Mouse (Mus musculus) embryonic facial prominence, embryonic 11.5 days (tissue): Measurements from ENCODE around the gene Arrdc4. TPM values are rescaled to one million over a fixed set of nuclear protein-coding genes. Genes with fewer than 3 reads are reported as not detected.
A peak's percentile ranks its signal among the peaks of the same experiment; 100 is the strongest.

ENCODE experiments used
- ATAC-seq: fragments of 200-750 bp; cut with Nextera tagmentation; replicated peaks from 2 replicates; pipeline ENCODE4 v1.8.0; 2017; ENCODE audit warnings: low read depth; ENCODE audit not compliant: insufficient number of reproducible peaks, low FRiP score, low TSS enrichment
- DNase-seq: peaks from one replicate; pipeline ENCODE4 v3.0.0-alpha.2; 2015; ENCODE audit warnings: low spot score
- H3K27ac ChIP-seq: fragments of 300-500 bp; sonication (generic); replicated peaks from 2 replicates; pipeline ENCODE4 v1.5.1; 2014; ENCODE audit warnings: mild to moderate bottlenecking, low read depth, low read length, control low read depth
- H3K27me3 ChIP-seq: fragments of 300-500 bp; sonication (generic); 2 replicates; pipeline ENCODE4 v1.6.1; 2014; ENCODE audit warnings: mild to moderate bottlenecking, low read length, moderate library complexity, mixed read lengths; ENCODE audit not compliant: control insufficient read depth, insufficient read depth
- H3K36me3 ChIP-seq: fragments of 300-500 bp; sonication (generic); replicated peaks from 2 replicates; pipeline ENCODE4 v1.6.1; 2014; ENCODE audit warnings: low read depth, mild to moderate bottlenecking, low read length, moderate library complexity, mixed read lengths; ENCODE audit not compliant: control insufficient read depth, insufficient read depth
- H3K4me1 ChIP-seq: fragments of 300-500 bp; sonication (generic); 2 replicates; pipeline ENCODE4 v1.6.1; 2014; ENCODE audit warnings: low read length, mixed read lengths; ENCODE audit not compliant: control insufficient read depth, insufficient read depth
- H3K4me2 ChIP-seq: fragments of 300-500 bp; sonication (generic); 2 replicates; pipeline ENCODE4 v1.6.1; 2014; ENCODE audit warnings: low read depth, mild to moderate bottlenecking, control low read depth, low read length, moderate library complexity
- H3K4me3 ChIP-seq: fragments of 300-500 bp; sonication (generic); 2 replicates; pipeline ENCODE4 v1.5.1; 2014; ENCODE audit warnings: low read depth, low read length, control low read depth
- H3K9ac ChIP-seq: fragments of 300-500 bp; sonication (generic); replicated peaks from 2 replicates; pipeline ENCODE4 v1.6.1; 2014; ENCODE audit warnings: mild to moderate bottlenecking, control low read depth, low read length
- H3K9me3 ChIP-seq: fragments of 300-500 bp; sonication (generic); replicated peaks from 2 replicates; pipeline ENCODE4 v1.6.1; 2016; ENCODE audit warnings: mild to moderate bottlenecking, low read length, inconsistent platforms, mixed read lengths; ENCODE audit not compliant: control insufficient read depth
- WGBS: fragments of 180-500 bp; shearing (Covaris S2); extraction: QIAGEN DNeasy Blood & Tissue Kit; methylation state at CpG from one replicate; pipeline ENCODE4 v1.1.7; 2014; 5-methylcytosine and 5-hydroxymethylcytosine counted together
- polyA plus RNA-seq: library from polyadenylated mRNA; unstranded; fragments of >200 nt; fragmentation: Nextera tagmentation; extraction: Ambion mirVana; gene quantifications from 2 replicates; pipeline ENCODE4 v1.2.1, GENCODE M21; 2014

Arrdc4 gene
- polyA plus RNA-seq, 1 experiment from 2014 or later, result 21.1 TPM

GRCm38 (mm10) chr7:68724711-68725110 lies 24.3 kb downstream of the Arrdc4 start:
- 84% methylated on average over 7 of the region's 7 CpGs for WGBS
- ATAC-seq, result no peak
- H3K4me1 ChIP-seq, result no peaks in the 10 kb centered on the region
- H3K27me3 ChIP-seq, result no peaks in the 10 kb centered on the region
- no peak overlapping the region for H3K4me2 ChIP-seq
- no peak overlapping the region for H3K27ac ChIP-seq
- H3K36me3 ChIP-seq, result no peaks in the 10 kb centered on the region
- no peak overlapping the region for H3K9ac ChIP-seq
- DNase-seq, result no peak
- no peak overlapping the region for H3K4me3 ChIP-seq
- H3K9me3 ChIP-seq, result no peaks in the 10 kb centered on the region

GRCm38 (mm10) chr7:68721520-68721919 lies 27.5 kb downstream of the Arrdc4 start:
- H3K27ac ChIP-seq, result no peak overlapping the region
- no peak for DNase-seq
- ATAC-seq, result no peak

GRCm38 (mm10) chr7:68717988-68718387 lies 31.1 kb downstream of the Arrdc4 start:
- H3K9ac ChIP-seq, result no peak overlapping the region
- H3K4me2 ChIP-seq, result no peak overlapping the region
- no peak for DNase-seq

More at GRCm38 (mm10) chr7:68721520-68721919, 27.5 kb downstream of the Arrdc4 start:
- no peaks in the 10 kb centered on the region for H3K36me3 ChIP-seq
- no peaks in the 10 kb centered on the region for H3K27me3 ChIP-seq
- H3K4me3 ChIP-seq, result no peak overlapping the region
- no peak overlapping the region for H3K4me2 ChIP-seq
- H3K9me3 ChIP-seq, result no peaks in the 10 kb centered on the region
- 93% methylated on average over 4 of the region's 4 CpGs for WGBS
- H3K9ac ChIP-seq, result no peak overlapping the region
- no peaks in the 10 kb centered on the region for H3K4me1 ChIP-seq

GRCm38 (mm10) chr7:68717498-68717897 lies 31.5 kb downstream of the Arrdc4 start:
- Histone ChIP-seq H3K27ac (no peak overlapping the region), H3K4me3 (no peak overlapping the region), H3K27me3 (no peaks in the 10 kb centered on the region), H3K9ac (no peak overlapping the region), H3K36me3 (no peaks in the 10 kb centered on the region), H3K9me3 (no peaks in the 10 kb centered on the region), H3K4me1 (no peaks in the 10 kb centered on the region), H3K4me2 (no peak overlapping the region)
- peak; percentile 19 for DNase-seq
- WGBS, result 45% methylated on average over 10 of the region's 10 CpGs
- no peak for ATAC-seq

More at GRCm38 (mm10) chr7:68717988-68718387, 31.1 kb downstream of the Arrdc4 start:
- no peaks in the 10 kb centered on the region for H3K36me3 ChIP-seq
- no peak overlapping the region for H3K27ac ChIP-seq
- no peak for ATAC-seq
- H3K4me1 ChIP-seq, result no peaks in the 10 kb centered on the region
- H3K9me3 ChIP-seq, result no peaks in the 10 kb centered on the region
- no peaks in the 10 kb centered on the region for H3K27me3 ChIP-seq
- H3K4me3 ChIP-seq, result no peak overlapping the region

- WGBS, result 75% methylated on average over 8 of the region's 8 CpGs
- ATAC-seq, result no peak
- H3K4me1 ChIP-seq, result no peaks in the 10 kb centered on the region
- H3K9me3 ChIP-seq, result no peaks in the 10 kb centered on the region
- no peaks in the 10 kb centered on the region for H3K36me3 ChIP-seq
- no peak overlapping the region for H3K4me3 ChIP-seq
- no peak overlapping the region for H3K9ac ChIP-seq
- no peak overlapping the region for H3K27ac ChIP-seq
- no peak overlapping the region for H3K4me2 ChIP-seq
- no peak for DNase-seq
- H3K27me3 ChIP-seq, result no peaks in the 10 kb centered on the region
Observed at GRCm38 (mm10) chr7:68716926-68717325, 32.1 kb downstream of the Arrdc4 start.

- H3K4me2 ChIP-seq, result no peak overlapping the region
- no peak overlapping the region for H3K4me3 ChIP-seq
- no peak for ATAC-seq
- H3K36me3 ChIP-seq, result no peaks in the 10 kb centered on the region
- no peaks in the 10 kb centered on the region for H3K4me1 ChIP-seq
- no peak overlapping the region for H3K9ac ChIP-seq
- WGBS, result 94% methylated on average over 1 of the region's 1 CpGs
- no peak for DNase-seq
- no peaks in the 10 kb centered on the region for H3K9me3 ChIP-seq
- no peaks in the 10 kb centered on the region for H3K27me3 ChIP-seq
- H3K27ac ChIP-seq, result no peak overlapping the region
Observed at GRCm38 (mm10) chr7:68712928-68713327, 36.1 kb downstream of the Arrdc4 start.

GRCm38 (mm10) chr7:68712425-68712824 lies 36.6 kb downstream of the Arrdc4 start:
- Histone ChIP-seq H3K4me3 (no peak overlapping the region), H3K27me3 (no peaks in the 10 kb centered on the region), H3K27ac (no peak overlapping the region), H3K9me3 (no peaks in the 10 kb centered on the region), H3K4me2 (no peak overlapping the region), H3K9ac (no peak overlapping the region), H3K4me1 (no peaks in the 10 kb centered on the region), H3K36me3 (no peaks in the 10 kb centered on the region)
- ATAC-seq, result no peak
- DNase-seq, result no peak
- 82% methylated on average over 3 of the region's 3 CpGs for WGBS

- no peaks in the 10 kb centered on the region for H3K36me3 ChIP-seq
- WGBS, result 64% methylated on average over 1 of the region's 1 CpGs
- no peaks in the 10 kb centered on the region for H3K9me3 ChIP-seq
- no peaks in the 10 kb centered on the region for H3K27me3 ChIP-seq
- H3K9ac ChIP-seq, result no peak overlapping the region
- DNase-seq (no peak), ATAC-seq (no peak)
- no peak overlapping the region for H3K27ac ChIP-seq
- H3K4me2 ChIP-seq, result no peak overlapping the region
- H3K4me3 ChIP-seq, result no peak overlapping the region
- H3K4me1 ChIP-seq, result no peaks in the 10 kb centered on the region
Observed at GRCm38 (mm10) chr7:68709319-68709573, 39.8 kb downstream of the Arrdc4 start.
